Comparison of ENCODE assay signal across 25 mouse cellular contexts in genomic region chr10:121953041-121953440, GRCm38 (mm10).
"Had no signal": no experiment of that assay in that cellular context is flagged by ENCODE, and none has a peak within 500 bp of the region (broad histone marks: within the 10 kb centered on the region; RNA-seq: fewer than 3 reads in every experiment).

No protein-coding gene starts in this region.

- H3K27ac ChIP-seq: gastrocnemius, adult 2 months; heart, embryonic 13.5 days; heart, embryonic 15.5 days; hindbrain, embryonic 12.5 days; hindbrain, embryonic 14.5 days; kidney, embryonic 15.5 days; kidney, postnatal 0 days; layer of hippocampus, adult 2 months; left cerebral cortex, adult 2 months; limb, embryonic 10.5 days; limb, embryonic 12.5 days; liver, embryonic 12.5 days had no signal

- H3K4me2 ChIP-seq: heart, embryonic 11.5 days; heart, embryonic 13.5 days; heart, embryonic 15.5 days; hindbrain, embryonic 12.5 days; hindbrain, embryonic 14.5 days; kidney, embryonic 15.5 days; limb, embryonic 12.5 days; liver, embryonic 12.5 days had no signal

- H3K9me3 ChIP-seq: heart, embryonic 15.5 days; hindbrain, embryonic 12.5 days; kidney, embryonic 15.5 days; limb, embryonic 10.5 days; limb, embryonic 12.5 days; liver, embryonic 12.5 days had no signal

- H3K27me3 ChIP-seq: heart, embryonic 13.5 days; heart, embryonic 15.5 days; hindbrain, embryonic 12.5 days; kidney, embryonic 15.5 days; limb, embryonic 12.5 days; liver, embryonic 12.5 days had no signal

- ATAC-seq: intestine, embryonic 16.5 days; liver, embryonic 12.5 days had no signal

- H3K36me3 ChIP-seq: heart, embryonic 13.5 days; heart, embryonic 15.5 days; hindbrain, embryonic 12.5 days; kidney, embryonic 15.5 days; limb, embryonic 10.5 days; limb, embryonic 12.5 days; liver, embryonic 12.5 days had no signal

- H3K4me3 ChIP-seq: gastrocnemius, adult 2 months; heart, embryonic 13.5 days; heart, embryonic 15.5 days; hindbrain, embryonic 12.5 days; kidney, embryonic 15.5 days; layer of hippocampus, adult 2 months; left cerebral cortex, adult 2 months; limb, embryonic 10.5 days; limb, embryonic 12.5 days; liver, embryonic 12.5 days had no signal

- H3K4me1 ChIP-seq: heart, embryonic 15.5 days; liver, embryonic 12.5 days had no signal

- H3K9ac ChIP-seq: heart, embryonic 13.5 days; heart, embryonic 15.5 days; hindbrain, embryonic 12.5 days; hindbrain, embryonic 14.5 days; kidney, embryonic 15.5 days; limb, embryonic 12.5 days; liver, embryonic 12.5 days had no signal

- DNase-seq: gastrocnemius, adult 2 months; gastrocnemius, postnatal 10 days; gastrocnemius, postnatal 25 days; heart, adult 18-20 months; heart, postnatal 14 days; heart, postnatal 36 days; kidney, adult 11 months; kidney, adult 2 months; kidney, adult 9 months; kidney, postnatal 14 days; kidney, postnatal 4 days; liver had no signal
